Mouse (Mus musculus) urinary bladder, postnatal 10 days (tissue): ENCODE data around the gene Snx21.
A peak's percentile ranks its signal among the peaks of the same experiment; 100 is the strongest.

Source experiments
- DNase-seq: peaks from one replicate; pipeline ENCODE4 v3.0.0; 2022; ENCODE audit warnings: low spot score

The Snx21 gene

GRCm38 (mm10) chr2:164785481-164786387, at the start of gene Snx21:
Gene Snx21, plus strand, starts transcription at chr2:164785823.
- peak; percentile 68 for DNase-seq

DNA sequence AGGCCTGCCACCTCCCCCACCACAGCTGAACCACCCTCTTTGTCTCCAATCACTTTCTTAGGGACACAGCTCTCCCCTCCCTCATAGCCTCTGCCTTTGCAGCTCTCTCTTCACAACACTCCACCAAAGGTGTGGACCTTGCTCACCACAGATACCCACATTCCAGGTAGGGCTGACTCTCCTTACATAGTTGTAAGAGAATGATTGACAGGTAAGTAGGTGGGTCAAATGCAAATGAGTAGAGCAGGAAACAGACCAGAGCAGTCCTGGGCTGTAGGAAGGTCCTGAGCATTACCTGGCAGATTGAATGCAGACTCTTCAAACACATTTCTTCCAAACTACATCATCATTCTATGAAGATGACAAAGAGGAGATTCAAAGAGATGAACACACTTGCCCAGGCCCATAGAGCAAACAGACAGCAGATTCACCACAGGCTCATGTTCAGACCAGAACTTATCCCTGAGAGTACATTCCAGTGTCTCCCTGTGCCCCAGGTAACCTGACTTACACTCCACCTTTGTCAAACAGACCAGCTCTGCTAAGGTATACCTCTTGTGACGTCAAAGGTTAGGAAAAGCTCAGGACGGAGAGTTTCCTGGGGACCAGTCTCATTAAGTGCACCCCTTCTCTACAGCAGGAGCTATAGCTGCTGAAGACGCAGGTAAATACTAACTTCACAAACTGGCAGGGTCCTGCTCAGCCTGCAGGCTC, 48.1 kb upstream of the Snx21 start:
- DNase-seq, result no peak

GRCm38 (mm10) chr2:164739876-164740275, 45.7 kb upstream of the Snx21 start:
- DNase-seq, result no peak

DNA sequence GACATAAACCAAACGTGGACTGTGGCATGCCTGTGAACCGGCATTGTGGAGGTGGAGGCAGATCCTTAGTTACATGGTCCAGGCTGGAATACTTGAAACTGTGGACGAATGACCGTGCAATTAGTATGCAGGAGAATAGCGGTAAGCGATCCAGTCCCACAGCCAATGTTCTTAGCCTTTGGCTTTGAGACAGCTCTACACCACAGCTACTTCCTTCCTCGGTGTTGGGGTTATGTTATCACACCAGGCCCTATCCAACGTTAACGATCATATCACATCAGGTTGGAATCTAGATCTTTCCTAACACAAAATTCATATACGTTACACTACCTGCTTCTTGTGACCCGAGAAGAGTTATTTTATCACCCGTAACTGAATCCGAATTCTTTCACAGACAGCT, 40.6 kb upstream of the Snx21 start:
- no peak for DNase-seq

DNA sequence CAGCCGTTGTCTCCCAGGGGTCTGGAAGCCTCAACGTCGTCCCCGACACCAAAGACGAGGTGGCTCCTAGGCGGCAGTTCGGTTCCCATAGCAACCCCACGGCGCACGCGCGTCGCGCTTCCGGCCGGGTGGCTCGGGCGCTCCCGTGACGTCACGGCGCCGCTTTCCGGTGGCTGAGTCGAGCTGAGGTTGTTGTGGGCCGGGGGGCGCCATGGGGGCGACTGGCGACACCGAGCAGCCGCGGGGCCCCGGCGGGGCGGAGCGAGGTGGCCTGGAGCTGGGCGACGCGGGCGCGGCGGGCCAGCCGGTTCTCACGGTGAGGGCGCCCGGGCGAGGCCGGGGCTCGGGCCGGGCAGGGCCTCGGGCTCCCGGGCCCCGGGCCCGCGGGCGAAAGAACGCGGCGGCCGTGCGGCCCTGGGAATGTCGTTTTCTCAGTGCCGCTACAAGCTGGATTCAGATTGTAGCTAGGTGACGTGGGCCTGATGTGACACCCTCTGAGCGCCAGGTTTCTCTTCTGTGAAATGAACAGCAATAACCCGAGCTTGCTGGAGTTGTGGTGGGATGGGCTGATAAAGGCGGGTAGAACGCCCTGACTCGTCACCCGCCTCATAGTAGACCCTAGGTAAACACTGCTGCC, 39.7 kb upstream of the Snx21 start, which contains the start of the genes Wfdc3 and Dnttip1:
TSS of gene Wfdc3 (minus strand) at position 89 of the 637 bp plus-strand sequence.
TSS of gene Dnttip1 (plus strand) at position 141 of the 637 bp plus-strand sequence.
- DNase-seq, result peak; percentile 84

GRCm38 (mm10) chr2:164746693-164747092, 38.9 kb upstream of the Snx21 start:
- DNase-seq, result no peak

- no peak for DNase-seq
Observed at GRCm38 (mm10) chr2:164748191-164748590, 37.4 kb upstream of the Snx21 start.

GRCm38 (mm10) chr2:164748991-164749390, 36.6 kb upstream of the Snx21 start:
- no peak for DNase-seq

GRCm38 (mm10) chr2:164752454-164752853, 33.2 kb upstream of the Snx21 start:
- DNase-seq, result no peak

GRCm38 (mm10) chr2:164754105-164754504, 31.5 kb upstream of the Snx21 start:
- no peak for DNase-seq

GRCm38 (mm10) chr2:164754800-164755199, 30.8 kb upstream of the Snx21 start:
- no peak for DNase-seq

GRCm38 (mm10) chr2:164757841-164758240, 27.8 kb upstream of the Snx21 start:
- DNase-seq, result no peak

DNA sequence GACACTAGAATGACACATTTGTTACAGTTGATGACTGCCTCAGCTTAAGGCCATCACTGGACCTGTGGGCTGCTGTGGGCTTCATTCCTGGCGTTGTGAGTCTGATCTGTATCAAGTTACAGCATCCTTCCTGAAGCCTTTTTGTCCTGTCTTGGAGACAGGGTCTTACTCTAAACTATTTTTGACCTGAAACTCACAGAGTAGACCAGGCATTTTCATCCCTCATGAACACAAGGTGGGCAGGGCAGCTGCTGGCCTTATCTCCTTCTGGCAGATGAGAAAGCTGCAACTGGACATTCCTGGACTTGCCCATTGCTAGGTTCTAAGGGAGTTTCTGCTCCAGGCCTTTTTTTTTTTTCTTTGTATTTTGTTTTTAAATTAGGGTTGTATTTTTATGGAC, 26.9 kb upstream of the Snx21 start:
- DNase-seq, result no peak

DNA sequence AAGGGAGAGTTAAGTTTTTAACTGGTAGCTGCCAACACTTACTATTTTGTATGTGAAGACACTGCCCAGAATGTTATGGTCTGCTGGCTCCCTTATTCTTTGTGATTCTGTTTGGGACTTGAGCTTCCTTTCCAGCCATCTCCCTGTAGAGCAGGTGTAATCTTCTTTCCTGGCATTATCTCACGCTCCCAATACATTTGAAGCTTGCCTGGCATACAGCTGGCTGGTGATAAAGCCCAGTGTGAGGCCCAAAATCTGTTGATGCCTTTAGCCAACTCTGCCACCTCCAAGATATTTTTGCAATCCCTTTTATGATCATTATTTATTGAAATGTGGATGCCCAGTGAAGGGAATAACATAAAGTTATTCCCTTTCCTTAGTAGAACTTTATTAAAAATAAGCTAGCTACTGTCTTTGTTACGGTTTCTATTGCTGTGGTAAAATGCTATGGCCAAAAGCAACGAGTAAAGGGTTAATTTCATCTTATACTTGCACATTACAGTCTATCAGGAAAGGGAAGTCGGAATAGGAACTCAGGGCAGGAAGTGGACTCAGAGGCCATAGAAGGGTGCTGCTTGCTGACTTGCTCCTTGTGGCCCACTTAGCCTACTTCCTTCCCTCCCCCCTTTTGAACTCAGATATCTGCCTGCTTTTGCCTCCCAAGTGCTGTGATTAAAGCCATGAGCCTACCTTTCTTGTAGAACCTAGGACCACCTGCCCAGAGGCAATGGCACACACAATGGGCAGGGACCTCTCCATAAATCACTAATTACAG, 25.4 kb upstream of the Snx21 start:
- DNase-seq, result no peak

DNA sequence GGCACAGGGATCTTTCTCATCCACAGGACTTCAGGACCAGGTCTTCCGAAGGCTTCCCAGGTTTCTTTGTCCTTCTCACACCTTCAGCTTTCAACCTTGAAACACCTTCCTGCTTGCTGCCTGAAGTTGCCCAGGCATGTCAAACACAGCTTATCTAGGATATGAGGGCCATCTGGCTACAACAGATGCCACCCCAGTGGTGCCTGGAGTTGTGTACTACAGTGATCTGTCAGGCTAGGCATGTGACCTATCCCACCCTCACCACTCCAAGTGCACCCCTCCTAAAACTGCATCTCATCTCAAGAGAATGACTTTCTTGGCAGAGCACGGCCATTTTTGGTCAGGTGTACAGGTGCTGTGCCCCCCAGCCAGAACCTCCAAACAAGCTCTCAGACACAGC, 24.1 kb upstream of the Snx21 start:
- no peak for DNase-seq

DNA sequence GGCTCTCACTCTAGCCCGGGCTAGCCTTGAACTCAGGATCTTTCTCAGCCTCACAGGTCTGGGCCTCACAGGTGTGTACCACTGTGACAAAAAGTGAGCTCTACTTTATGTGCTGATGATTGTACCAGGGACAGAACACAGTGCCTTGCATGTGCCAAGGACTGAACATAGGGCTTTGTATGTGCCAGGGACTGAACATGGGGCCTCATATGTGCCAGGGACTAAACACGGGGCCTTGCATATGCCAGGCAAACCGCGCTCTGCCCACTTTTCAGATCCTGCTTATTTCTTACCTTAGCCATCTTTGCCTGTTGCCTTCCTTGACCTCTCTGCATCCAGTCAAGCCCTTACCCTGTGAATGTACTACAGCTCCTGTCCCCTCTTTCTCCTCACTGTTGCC, 23.7 kb upstream of the Snx21 start:
- no peak for DNase-seq

DNA sequence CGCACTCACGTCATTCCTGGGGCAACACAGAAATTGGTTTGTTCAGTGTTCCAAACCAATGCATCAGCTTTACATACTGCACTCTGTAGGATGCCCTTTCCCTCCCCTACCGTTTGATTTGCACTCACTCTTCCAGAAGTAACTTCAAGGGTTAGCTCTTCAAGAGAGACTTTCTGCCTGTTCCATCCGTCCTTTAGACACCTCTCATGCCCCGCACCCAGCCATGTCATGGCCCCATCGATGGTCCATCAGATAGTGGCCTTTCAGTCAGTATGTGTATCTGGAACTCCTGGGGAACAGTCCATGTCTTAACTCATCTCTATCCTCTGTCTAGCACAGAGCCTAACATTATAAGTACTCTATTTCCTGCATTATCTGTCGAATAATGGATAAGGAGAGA, 23.0 kb upstream of the Snx21 start:
- no peak for DNase-seq

GRCm38 (mm10) chr2:164765841-164766240, 19.8 kb upstream of the Snx21 start:
- DNase-seq, result no peak

- no peak for DNase-seq
Observed at GRCm38 (mm10) chr2:164767812-164768540, 17.6 kb upstream of the Snx21 start.

GRCm38 (mm10) chr2:164769258-164770037, 16.2 kb upstream of the Snx21 start, which contains the start of gene Ube2c:
Gene Ube2c, plus strand, starts transcription at chr2:164769898.
- DNase-seq, result peak; percentile 93
